Mouse (Mus musculus): ENCODE measurements around the gene Usp31.

Usp31 gene

DNA sequence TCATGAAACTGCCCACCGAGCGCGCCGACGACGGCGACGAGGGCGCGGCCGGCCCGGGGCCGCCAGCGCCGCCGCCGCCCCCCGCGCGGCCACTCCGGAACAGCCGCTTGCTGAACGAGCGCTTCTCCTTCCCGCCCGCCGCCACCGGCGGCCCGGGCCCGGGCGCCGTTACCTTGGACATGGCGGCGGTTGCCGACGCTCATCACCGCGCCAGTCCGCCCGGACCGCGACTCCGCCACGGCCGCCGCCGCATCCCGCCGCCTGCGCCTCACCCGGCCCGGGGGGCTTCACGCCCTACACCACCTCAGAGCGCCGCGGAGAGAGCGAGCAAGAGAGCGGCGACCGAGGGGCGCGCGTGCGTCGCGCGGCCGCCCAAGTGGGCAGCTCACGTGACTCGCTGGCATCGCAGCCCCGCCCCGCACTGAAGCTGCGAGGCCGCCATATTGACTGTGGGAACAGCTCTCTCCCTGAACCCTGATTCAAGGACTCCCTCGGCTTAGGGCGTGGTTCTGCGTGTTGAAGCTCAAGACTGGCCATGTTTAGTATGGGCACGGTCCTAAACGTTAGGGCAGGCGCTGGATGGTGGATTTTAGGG lies at the start of gene Usp31:
Gene Usp31 (minus strand): TSS at position 181 of the 595 bp plus-strand sequence.
- peak; percentile 95 for DNase-seq (ENCODE audit: low spot score)

- DNase-seq (ENCODE audit: low spot score): no peak
Measured at GRCm38 (mm10) chr7:121754748-121755147, 47.7 kb upstream of the Usp31 start.

DNA sequence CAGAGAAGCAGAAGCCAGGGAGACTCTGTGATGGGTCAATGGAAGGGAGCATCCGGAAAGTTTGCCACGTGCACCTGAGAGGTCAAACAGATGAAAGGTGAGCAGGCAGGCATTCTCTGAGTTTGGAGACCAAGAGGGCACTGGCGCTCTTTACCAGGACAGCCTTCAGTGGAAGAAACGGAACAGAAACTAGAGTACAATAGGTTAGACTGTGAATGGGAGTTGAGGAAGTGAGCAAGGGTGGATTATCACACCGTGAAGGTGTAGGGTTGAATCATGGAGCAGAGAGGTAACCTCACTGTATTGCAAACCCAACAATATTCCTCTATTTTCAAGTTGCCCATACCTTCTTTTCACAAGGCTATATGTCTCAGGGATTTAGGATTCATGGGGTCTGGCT lies 43.2 kb upstream of the Usp31 start:
- DNase-seq (ENCODE audit: low spot score): no peak

- DNase-seq (ENCODE audit: low spot score): no peak
Measured at GRCm38 (mm10) chr7:121737511-121738415, 30.7 kb upstream of the Usp31 start.

DNA sequence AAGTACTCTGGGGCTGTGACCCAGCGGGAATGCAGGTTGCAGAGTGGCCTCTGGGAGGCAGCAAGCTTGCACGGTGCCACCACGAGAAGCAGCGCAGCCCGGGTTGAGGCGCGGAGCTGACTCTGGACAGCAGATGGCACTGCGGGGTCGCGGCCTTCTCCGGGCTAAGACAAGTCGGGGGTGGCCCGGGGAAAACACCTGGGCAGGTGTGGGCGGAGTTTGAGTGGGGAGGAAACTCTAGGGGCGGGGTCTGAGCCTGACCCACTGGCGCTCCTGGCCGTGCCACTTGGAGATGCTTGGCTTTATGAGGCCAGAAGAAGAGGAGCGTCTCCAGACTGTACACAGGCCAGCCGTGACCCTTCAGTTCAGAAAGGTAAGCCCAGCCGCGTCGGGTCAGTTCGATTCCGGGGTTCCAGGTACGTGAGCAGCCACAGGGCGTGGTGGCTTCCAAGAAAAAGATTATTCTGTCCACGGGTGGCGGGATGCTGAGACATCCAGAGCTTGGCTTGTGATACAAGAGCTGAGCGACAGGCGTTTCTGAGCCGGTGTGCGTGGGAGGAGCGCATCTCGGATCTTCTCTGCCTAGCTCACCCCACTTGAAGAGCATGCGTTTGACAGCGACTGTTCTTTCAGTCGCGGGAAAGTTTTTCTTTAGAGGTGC lies 27.2 kb upstream of the Usp31 start, which contains the start of gene Scnn1g:
Gene Scnn1g (plus strand): TSS at position 309 of the 661 bp plus-strand sequence.
- DNase-seq (ENCODE audit: low spot score): peak; percentile 70

DNA sequence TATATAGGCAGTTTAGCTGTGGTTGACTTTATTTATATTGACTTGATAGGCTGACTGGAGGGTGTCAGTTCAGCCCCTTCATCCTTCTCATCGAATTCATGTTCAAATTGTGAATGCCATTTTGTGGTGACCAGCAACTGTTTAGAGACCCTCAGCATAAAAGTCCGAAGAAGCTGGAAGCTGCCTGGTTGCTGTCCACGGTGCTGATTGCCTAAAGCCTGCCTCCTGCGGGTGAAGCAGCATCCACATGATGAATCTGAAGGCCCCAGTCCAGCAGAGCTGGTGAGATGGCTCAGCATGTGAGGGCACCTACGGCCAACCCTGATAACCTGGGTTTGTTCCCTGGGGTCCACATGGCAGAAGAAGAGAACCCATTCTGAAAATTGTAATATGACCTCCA lies 23.2 kb upstream of the Usp31 start:
- no peak for DNase-seq (ENCODE audit: low spot score)

- DNase-seq (ENCODE audit: low spot score): no peak
Measured at GRCm38 (mm10) chr7:121717031-121717430, 10.0 kb upstream of the Usp31 start.

GRCm38 (mm10) chr7:121711171-121711570 lies 4.1 kb upstream of the Usp31 start:
- no peak for DNase-seq (ENCODE audit: low spot score)

GRCm38 (mm10) chr7:121706411-121707072 lies 511 bp downstream of the Usp31 start:
- DNase-seq (ENCODE audit: low spot score): no peak

DNA sequence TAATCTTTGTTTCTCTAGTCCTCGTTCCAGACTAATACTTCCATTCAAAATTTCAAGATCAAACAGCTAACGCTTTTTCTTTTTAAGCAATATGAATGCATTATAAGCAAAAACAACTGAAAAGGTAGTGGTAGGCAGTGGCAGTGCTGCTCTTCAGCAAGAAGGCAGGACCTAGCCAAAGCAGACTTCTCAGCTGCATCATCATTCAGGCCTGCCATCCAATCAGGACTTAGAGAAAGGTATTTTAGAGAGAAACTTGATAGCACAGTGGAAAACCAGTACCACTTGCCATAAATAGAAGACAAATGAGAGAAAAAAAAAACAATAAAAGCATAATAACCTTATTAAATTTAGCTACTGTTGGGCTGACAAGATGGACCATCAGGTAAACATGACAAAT lies 2.0 kb downstream of the Usp31 start:
- DNase-seq (ENCODE audit: low spot score): no peak

GRCm38 (mm10) chr7:121701983-121702382 lies 5.1 kb downstream of the Usp31 start:
- DNase-seq (ENCODE audit: low spot score): no peak

GRCm38 (mm10) chr7:121700480-121700879 lies 6.6 kb downstream of the Usp31 start:
- DNase-seq (ENCODE audit: low spot score): no peak

GRCm38 (mm10) chr7:121699218-121699617 lies 7.8 kb downstream of the Usp31 start:
- no peak for DNase-seq (ENCODE audit: low spot score)

GRCm38 (mm10) chr7:121697574-121697973 lies 9.5 kb downstream of the Usp31 start:
- DNase-seq (ENCODE audit: low spot score): no peak

- DNase-seq (ENCODE audit: low spot score): no peak
Measured at GRCm38 (mm10) chr7:121697170-121697569, 9.9 kb downstream of the Usp31 start.

DNA sequence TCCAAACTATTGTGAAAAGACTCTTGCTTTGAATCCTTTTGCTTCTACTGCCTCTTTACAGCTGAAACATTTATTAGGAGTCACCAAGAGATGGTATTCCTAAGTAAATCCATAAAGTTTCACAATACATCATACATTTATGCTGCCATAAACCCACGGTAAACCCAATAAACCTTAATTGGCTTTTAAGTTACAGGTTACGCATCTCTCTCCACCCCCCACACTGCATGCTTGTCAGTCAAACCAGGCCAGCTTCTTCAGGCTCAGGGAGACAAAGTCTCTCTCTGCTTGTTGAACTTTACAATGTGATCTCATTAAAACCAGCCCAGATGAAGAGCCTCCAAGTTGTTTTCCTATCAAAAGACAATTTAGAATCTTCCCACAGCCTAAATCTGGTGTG lies 15.2 kb downstream of the Usp31 start:
- no peak for DNase-seq (ENCODE audit: low spot score)

DNA sequence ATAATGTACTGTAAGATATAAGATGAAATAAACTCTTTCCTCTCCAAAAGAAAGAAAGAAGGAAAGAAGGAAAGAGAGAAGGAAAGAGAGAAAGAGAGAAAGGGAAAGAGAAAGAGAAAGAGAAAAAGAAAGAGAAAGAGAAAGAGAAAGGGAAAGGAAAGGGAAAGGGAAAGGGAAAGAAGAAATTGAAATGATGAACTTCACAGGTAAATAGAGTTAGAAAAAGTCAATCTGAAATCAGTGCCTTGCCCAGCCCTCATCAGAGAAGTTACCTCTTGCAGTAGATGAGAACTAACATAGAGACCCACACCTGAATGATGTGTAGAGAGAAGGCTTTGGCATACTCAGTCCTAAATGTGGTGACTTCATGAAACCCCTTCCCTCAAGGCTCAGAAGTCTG lies 17.7 kb downstream of the Usp31 start:
- DNase-seq (ENCODE audit: low spot score): no peak

DNA sequence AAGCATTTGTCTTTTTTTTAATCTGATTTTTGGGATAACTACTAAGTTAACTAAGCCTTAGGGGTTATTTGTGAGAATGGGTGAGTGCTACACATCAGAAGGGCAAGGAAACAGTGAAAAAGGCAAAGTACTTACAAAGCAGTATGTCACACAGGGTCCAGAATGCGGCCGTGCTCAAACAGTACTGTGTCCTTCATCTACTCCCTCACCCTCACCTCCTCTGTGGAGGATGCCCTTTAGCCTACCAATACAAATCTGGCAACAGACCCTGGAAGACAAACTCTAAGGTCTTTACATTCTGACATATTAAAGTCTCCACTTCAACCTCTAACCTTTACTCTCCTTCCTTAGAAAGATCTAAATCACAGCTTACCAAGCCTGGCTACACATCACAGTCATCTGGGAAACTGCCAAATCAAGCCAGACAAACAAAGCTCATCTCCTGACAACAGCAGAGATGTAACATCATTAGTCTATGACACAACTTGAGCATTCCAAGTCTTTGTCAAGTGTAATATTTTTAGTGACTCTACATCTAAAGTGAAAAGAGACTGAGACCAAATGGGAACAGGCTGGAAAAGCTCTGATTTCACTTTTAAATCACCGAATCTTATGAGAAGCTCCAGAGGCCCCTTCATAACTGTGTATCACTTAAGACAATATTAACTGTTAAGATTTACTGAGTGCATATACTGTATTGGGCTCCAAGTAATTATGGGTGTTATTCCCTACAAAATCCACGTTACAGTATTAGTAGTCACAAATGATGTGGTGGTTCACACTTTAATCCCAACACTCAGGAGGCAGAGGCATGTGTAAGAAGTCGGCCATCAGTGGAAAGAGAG lies 21.7 kb downstream of the Usp31 start:
- DNase-seq (ENCODE audit: low spot score): no peak

- no peak for DNase-seq (ENCODE audit: low spot score)
Measured at GRCm38 (mm10) chr7:121681191-121681590, 25.9 kb downstream of the Usp31 start.

DNA sequence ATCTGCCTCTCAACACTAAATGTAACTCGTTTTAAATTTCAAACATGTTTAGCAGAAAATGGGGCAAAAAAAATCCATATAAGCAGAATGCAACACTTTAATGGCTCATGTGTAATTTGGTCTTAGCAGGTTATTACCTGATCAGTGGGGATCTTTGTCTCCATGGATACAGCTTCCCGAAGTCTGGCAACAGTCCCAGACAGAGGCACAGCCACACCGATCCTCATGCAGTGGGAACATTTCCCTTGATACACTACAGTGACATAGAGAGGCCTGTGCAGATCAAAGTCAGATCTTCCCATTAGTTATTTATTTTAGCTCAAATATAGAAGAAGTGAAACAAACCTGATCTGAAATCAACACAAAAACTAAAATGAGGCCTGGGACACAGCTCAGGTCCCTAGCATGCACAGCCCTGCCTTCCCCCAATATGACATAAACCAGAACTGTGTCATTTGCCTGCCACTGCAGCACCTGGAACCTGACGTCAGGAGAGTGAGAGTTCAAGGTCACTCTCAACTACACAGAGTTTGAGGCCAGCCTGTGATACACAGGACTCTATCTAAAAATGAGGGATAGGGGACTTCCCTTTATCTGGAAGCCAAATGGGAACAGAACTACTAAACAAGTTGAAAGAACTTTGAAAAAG lies 29.8 kb downstream of the Usp31 start:
- no peak for DNase-seq (ENCODE audit: low spot score)

DNA sequence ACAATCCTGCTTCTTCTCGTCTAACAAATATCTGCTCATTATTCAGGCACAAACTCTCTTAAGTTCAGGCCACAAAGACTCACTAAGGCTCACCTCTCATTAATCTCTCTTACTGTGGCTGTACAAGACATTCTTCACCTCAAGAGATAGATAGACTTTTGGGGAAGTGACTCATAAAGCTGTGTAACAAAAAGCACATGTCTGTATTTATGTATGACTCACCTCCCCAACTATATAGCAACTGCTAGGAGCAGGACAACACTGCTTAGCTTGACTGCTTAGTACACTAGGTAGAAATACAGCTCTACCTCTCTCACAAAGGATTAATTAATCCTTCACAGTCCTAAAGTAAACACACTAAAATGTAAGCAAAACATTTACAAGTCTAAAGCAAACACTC lies 46.3 kb downstream of the Usp31 start:
- no peak for DNase-seq (ENCODE audit: low spot score)
